Mouse (Mus musculus) ES-E14 (cell line): ENCODE data around the gene Rab5if. TPM values are rescaled to one million over a fixed set of nuclear protein-coding genes. Genes with fewer than 3 reads are reported as not detected.

Source experiments
- DNase-seq: peaks from one replicate; pipeline ENCODE4 v3.0.0-alpha.2; 2013; ENCODE audit warnings: low read depth, low spot score
- H3K27ac ChIP-seq: 2 replicates; pipeline ENCODE4 v1.5.1; 2012; ENCODE audit warnings: low read depth, mild to moderate bottlenecking, low read length, moderate library complexity, mixed read lengths; ENCODE audit not compliant: poor library complexity, insufficient read depth, severe bottlenecking
- H3K36me3 ChIP-seq: 2 replicates; pipeline ENCODE4 v1.6.1; 2012; ENCODE audit warnings: mild to moderate bottlenecking, low read length, moderate library complexity, mixed read lengths; ENCODE audit not compliant: control insufficient read depth, poor library complexity, insufficient read depth, severe bottlenecking
- H3K4me1 ChIP-seq, 2 experiments: fragments of 150-350 bp in 1 of 2; sonication (generic) in 1 of 2; 2 replicates each; pipeline ENCODE4 v1.6.1; 2012; ENCODE audit warnings: low read length in 2 of 2, mild to moderate bottlenecking in 1 of 2, mixed read lengths in 1 of 2; ENCODE audit not compliant: control insufficient read depth in 2 of 2, insufficient read depth in 2 of 2, poor library complexity in 1 of 2
- H3K4me3 ChIP-seq, 2 experiments: fragments of 150-350 bp in 1 of 2; sonication (generic) in 1 of 2; 2 replicates each; pipeline ENCODE4 v1.5.1; 2012; ENCODE audit warnings: low read length in 2 of 2, low read depth in 1 of 2, mild to moderate bottlenecking in 1 of 2, mixed read lengths in 1 of 2; ENCODE audit not compliant: insufficient read depth in 1 of 2, poor library complexity in 1 of 2, severe bottlenecking in 1 of 2
- H3K9ac ChIP-seq: 2 replicates; pipeline ENCODE4 v1.6.1; 2012; ENCODE audit warnings: low read depth, mild to moderate bottlenecking, low read length, mixed read lengths; ENCODE audit not compliant: poor library complexity, insufficient read depth, severe bottlenecking
- H3K9me3 ChIP-seq: fragments of 150-350 bp; sonication (generic); 2 replicates; pipeline ENCODE4 v1.6.1; 2012; ENCODE audit warnings: low read depth, mild to moderate bottlenecking, low read length; ENCODE audit not compliant: control insufficient read depth, insufficient read depth
- CHD2 ChIP-seq: IDR thresholded peaks from 2 replicates; pipeline ENCODE4 v1.6.1; 2014; ENCODE audit warnings: mild to moderate bottlenecking, low read depth, low read length, inconsistent platforms
- HCFC1 ChIP-seq: IDR thresholded peaks from 2 replicates; pipeline ENCODE4 v1.6.1; 2012; ENCODE audit warnings: low read length, inconsistent platforms, borderline replicate concordance; ENCODE audit not compliant: insufficient read depth
- MAFK ChIP-seq: IDR thresholded peaks from 2 replicates; pipeline ENCODE4 v1.6.1; 2014; ENCODE audit warnings: mild to moderate bottlenecking, low read depth, low read length, inconsistent platforms; ENCODE audit not compliant: insufficient read depth
- ZC3H11A ChIP-seq: IDR thresholded peaks from 2 replicates; pipeline ENCODE4 v1.6.1; 2012; ENCODE audit warnings: low read depth, mild to moderate bottlenecking, inconsistent platforms, low read length, borderline replicate concordance
- ZNF384 ChIP-seq: IDR thresholded peaks from 2 replicates; pipeline ENCODE4 v1.6.1; 2012; ENCODE audit warnings: low read depth, low read length, inconsistent platforms
- in situ Hi-C, 2 experiments: fragments of 600-800 bp; cut with MboI; formaldehyde crosslinking; loops; one replicate each; pipeline ENCODE4 v1.15.1; 2025; ENCODE audit warnings: low sequenced_read_pairs in 2 of 2, inconsistent platforms in 1 of 2; ENCODE audit not compliant: unreplicated experiment in 2 of 2
- total RNA-seq: library from RNA; depleted of rRNA; stranded (reverse); fragments of 300-350 nt; gene quantifications from 2 replicates; pipeline ENCODE4 v1.2.3, GENCODE M21; 2012; rRNA removed

Gene Rab5if
- total RNA-seq, result 216 and 219 TPM in 2 replicates

GRCm38 (mm10) chr2:156862772-156863486 is at the start of gene Rab5if:
Rab5if (plus strand) TSS chr2:156863128.
- Histone ChIP-seq H3K4me1 (peaks cover 0 to 1% of the 10 kb centered on the region in 2 experiments; a peak in 1 of 4 replicates), H3K9ac (peak within 1 kb of the TSS; percentile 98), H3K4me3 (peak within 1 kb of the TSS; percentile 85 to 98), H3K9me3 (no peaks in the 10 kb centered on the region), H3K27ac (peak within 1 kb of the TSS; percentile 63), H3K36me3 (peaks cover 13% of the 10 kb centered on the region)
- DNase-seq, result peak; percentile 94
- in situ Hi-C loops, result no loop called here
- TF ChIP-seq HCFC1, result peak; percentile 82
- TF ChIP-seq CHD2, result no peak
- TF ChIP-seq ZC3H11A, result no peak
- TF ChIP-seq MAFK, result no peak
- TF ChIP-seq ZNF384, result no peak

- no peak for TF ChIP-seq CHD2
- no peak for TF ChIP-seq ZC3H11A
- no peak for TF ChIP-seq MAFK
- TF ChIP-seq ZNF384, result no peak
- no peak for TF ChIP-seq HCFC1
- Histone ChIP-seq H3K4me1 (peaks cover 2 to 11% of the 10 kb centered on the region in 2 experiments; a peak in 2 of 4 replicates), H3K4me3 (no peak overlapping the region), H3K9me3 (no peaks in the 10 kb centered on the region), H3K27ac (no peak overlapping the region), H3K9ac (no peak overlapping the region), H3K36me3 (no peaks in the 10 kb centered on the region)
- in situ Hi-C loops, result no loop called here
- no peak for DNase-seq
Observed at GRCm38 (mm10) chr2:156814344-156814801, 48.6 kb upstream of the Rab5if start.

- no peak overlapping the region for H3K9ac ChIP-seq
- in situ Hi-C loops, result no loop called here
- peaks cover 2 to 11% of the 10 kb centered on the region in 2 experiments; a peak in 2 of 4 replicates for H3K4me1 ChIP-seq
- no peak overlapping the region for H3K27ac ChIP-seq
- no peaks in the 10 kb centered on the region for H3K9me3 ChIP-seq
- TF ChIP-seq ZNF384, result no peak
- no peak for TF ChIP-seq ZC3H11A
- no peak for TF ChIP-seq MAFK
- no peak for TF ChIP-seq CHD2
- TF ChIP-seq HCFC1, result no peak
- H3K4me3 ChIP-seq, result no peak overlapping the region
- H3K36me3 ChIP-seq, result no peaks in the 10 kb centered on the region
- no peak for DNase-seq
Observed at GRCm38 (mm10) chr2:156814893-156815292, 48.0 kb upstream of the Rab5if start.

GRCm38 (mm10) chr2:156815412-156815811 is 47.5 kb upstream of the Rab5if start:
- H3K4me3 ChIP-seq, result no peak overlapping the region
- no peaks in the 10 kb centered on the region for H3K9me3 ChIP-seq
- peaks cover 2 to 11% of the 10 kb centered on the region in 2 experiments; a peak in 2 of 4 replicates for H3K4me1 ChIP-seq
- no peak overlapping the region for H3K9ac ChIP-seq
- in situ Hi-C loops, result no loop called here
- no peak overlapping the region; the same call in 1 of the 2 replicates for H3K27ac ChIP-seq
- no peaks in the 10 kb centered on the region for H3K36me3 ChIP-seq
- no peak for DNase-seq
- TF ChIP-seq CHD2 (no peak), MAFK (no peak), ZNF384 (no peak), ZC3H11A (no peak), HCFC1 (no peak)
